Mouse (Mus musculus) embryonic fibroblast, embryonic 13.5 days (primary cell): Measurements from ENCODE around the gene Cntfr. TPM values are rescaled to one million over a fixed set of nuclear protein-coding genes. Genes with fewer than 3 reads are reported as not detected.
A peak's percentile ranks its signal among the peaks of the same experiment; 100 is the strongest.

Experiments used
- H3K27ac ChIP-seq: 2 replicates; pipeline ENCODE4 v1.5.1; 2012; ENCODE audit warnings: low read length, control low read depth, inconsistent platforms; ENCODE audit not compliant: insufficient read depth
- H3K4me1 ChIP-seq: 2 replicates; pipeline ENCODE4 v1.6.1; 2011; ENCODE audit warnings: low read length; ENCODE audit not compliant: control insufficient read depth, insufficient read depth
- H3K4me3 ChIP-seq: 2 replicates; pipeline ENCODE4 v1.5.1; 2011; ENCODE audit warnings: mild to moderate bottlenecking, control low read depth, low read length; ENCODE audit not compliant: insufficient read depth
- CTCF ChIP-seq: IDR thresholded peaks from 2 replicates; pipeline ENCODE4 v1.5.1; 2011; ENCODE audit warnings: mild to moderate bottlenecking, control low read depth, low read length, moderate library complexity, borderline replicate concordance; ENCODE audit not compliant: insufficient read depth
- POLR2A ChIP-seq: IDR thresholded peaks from 2 replicates; pipeline ENCODE4 v1.6.1; 2011; ENCODE audit warnings: low read depth, mild to moderate bottlenecking, control low read depth, low read length, moderate library complexity
- polyA plus RNA-seq: library from polyadenylated mRNA; stranded (reverse); fragments of >200 nt; gene quantifications from 2 replicates; pipeline ENCODE4 v1.2.4, GENCODE M21; 2011; ENCODE audit warnings: low read depth; ENCODE audit not compliant: missing spikeins, insufficient read length

Cntfr gene
- polyA plus RNA-seq, 1 experiment, result 4.3 TPM

- H3K4me3 ChIP-seq, result no peak overlapping the region
- no peak for TF ChIP-seq CTCF
- TF ChIP-seq POLR2A, result no peak
- H3K4me1 ChIP-seq, result 0 out of 2 replicates have a peak, but pooled peaks cover 2% of the 10 kb centered on the region
- no peak overlapping the region for H3K27ac ChIP-seq
Observed at GRCm38 (mm10) chr4:41726826-41727621, 30.1 kb upstream of the Cntfr start.

- Histone ChIP-seq H3K4me1 (peaks cover 4% of the 10 kb centered on the region), H3K27ac (no peak within 1 kb of the TSS), H3K4me3 (peak within 1 kb of the TSS; percentile 94)
- peak; percentile 87 for TF ChIP-seq POLR2A
- TF ChIP-seq CTCF, result no peak
Observed at GRCm38 (mm10) chr4:41722918-41723351, 26.0 kb upstream of the Cntfr start, which contains the start of gene Dctn3. Gene Dctn3, minus strand, starts transcription at chr4:41723170.

- TF ChIP-seq POLR2A, result no peak
- TF ChIP-seq CTCF, result no peak
- peaks cover 2% of the 10 kb centered on the region for H3K4me1 ChIP-seq
- no peak overlapping the region for H3K4me3 ChIP-seq
- H3K27ac ChIP-seq, result no peak overlapping the region
Observed at GRCm38 (mm10) chr4:41716834-41717233, 19.9 kb upstream of the Cntfr start.

GRCm38 (mm10) chr4:41715596-41715995, 18.7 kb upstream of the Cntfr start:
- no peaks in the 10 kb centered on the region for H3K4me1 ChIP-seq
- no peak overlapping the region for H3K27ac ChIP-seq
- H3K4me3 ChIP-seq, result no peak overlapping the region
- no peak for TF ChIP-seq CTCF
- TF ChIP-seq POLR2A, result no peak

GRCm38 (mm10) chr4:41715082-41715481, 18.2 kb upstream of the Cntfr start:
- Histone ChIP-seq H3K4me1 (no peaks in the 10 kb centered on the region), H3K4me3 (no peak overlapping the region), H3K27ac (no peak overlapping the region)
- TF ChIP-seq CTCF, result no peak
- TF ChIP-seq POLR2A, result no peak

- H3K4me1 ChIP-seq, result no peaks in the 10 kb centered on the region
- TF ChIP-seq CTCF (peak; percentile 83), POLR2A (no peak)
- no peak overlapping the region for H3K4me3 ChIP-seq
- no peak overlapping the region for H3K27ac ChIP-seq
Observed at GRCm38 (mm10) chr4:41714276-41714675, 17.4 kb upstream of the Cntfr start.

- Histone ChIP-seq H3K4me3 (peak within 1 kb of the TSS; percentile 83), H3K4me1 (no peaks in the 10 kb centered on the region), H3K27ac (no peak within 1 kb of the TSS)
- TF ChIP-seq CTCF (no peak), POLR2A (peak; percentile 91)
Observed at GRCm38 (mm10) chr4:41713197-41714067, 16.5 kb upstream of the Cntfr start, which contains the start of gene Rpp25l. Gene Rpp25l, minus strand, starts transcription at chr4:41713534.

GRCm38 (mm10) chr4:41712421-41713196, 15.7 kb upstream of the Cntfr start:
- Histone ChIP-seq H3K27ac (no peak overlapping the region), H3K4me3 (peak overlapping the region; percentile 83), H3K4me1 (no peaks in the 10 kb centered on the region)
- no peak for TF ChIP-seq POLR2A
- no peak for TF ChIP-seq CTCF
